Mouse (Mus musculus) heart, postnatal 4 days (tissue): Measurements from ENCODE around the gene Map3k5. TPM values are rescaled to one million over a fixed set of nuclear protein-coding genes. Genes with fewer than 3 reads are reported as not detected.

Experiments
- DNase-seq: peaks from one replicate; pipeline ENCODE4 v3.0.0; 2021
- total RNA-seq, 2 experiments: library from RNA; stranded (reverse); gene quantifications; 2 replicates each; pipeline ENCODE4 v1.2.3; 2021

The Map3k5 gene
- total RNA-seq, 2 experiments from 2014 or later = 27.7 to 28.3 TPM

DNA sequence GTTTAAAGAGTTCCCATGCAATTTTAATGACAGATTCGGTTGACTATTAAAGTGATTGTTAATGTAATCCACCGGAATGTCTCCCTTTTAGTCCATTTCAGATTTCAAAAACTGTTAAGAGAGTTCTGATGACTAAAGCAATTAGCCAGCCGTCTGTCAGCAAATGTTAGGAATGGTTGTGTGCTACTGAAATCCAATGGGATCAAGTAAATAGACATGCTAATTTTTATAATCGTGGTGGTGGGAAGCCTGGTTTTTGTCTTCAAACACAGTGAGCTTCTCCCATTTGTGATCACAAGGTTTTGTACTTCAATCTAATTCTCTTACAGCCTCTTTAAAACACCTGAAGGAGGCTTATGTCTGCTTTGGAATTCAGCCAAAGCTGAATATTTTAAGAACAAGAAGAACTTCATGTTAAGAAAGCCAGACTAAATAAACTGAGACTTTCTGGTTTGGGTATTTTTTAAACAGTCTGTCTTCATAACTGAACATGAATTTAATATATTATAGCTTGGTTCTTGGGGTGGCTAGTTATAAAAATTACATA is 1.6 kb downstream of the Map3k5 start:
- DNase-seq = no peak

DNA sequence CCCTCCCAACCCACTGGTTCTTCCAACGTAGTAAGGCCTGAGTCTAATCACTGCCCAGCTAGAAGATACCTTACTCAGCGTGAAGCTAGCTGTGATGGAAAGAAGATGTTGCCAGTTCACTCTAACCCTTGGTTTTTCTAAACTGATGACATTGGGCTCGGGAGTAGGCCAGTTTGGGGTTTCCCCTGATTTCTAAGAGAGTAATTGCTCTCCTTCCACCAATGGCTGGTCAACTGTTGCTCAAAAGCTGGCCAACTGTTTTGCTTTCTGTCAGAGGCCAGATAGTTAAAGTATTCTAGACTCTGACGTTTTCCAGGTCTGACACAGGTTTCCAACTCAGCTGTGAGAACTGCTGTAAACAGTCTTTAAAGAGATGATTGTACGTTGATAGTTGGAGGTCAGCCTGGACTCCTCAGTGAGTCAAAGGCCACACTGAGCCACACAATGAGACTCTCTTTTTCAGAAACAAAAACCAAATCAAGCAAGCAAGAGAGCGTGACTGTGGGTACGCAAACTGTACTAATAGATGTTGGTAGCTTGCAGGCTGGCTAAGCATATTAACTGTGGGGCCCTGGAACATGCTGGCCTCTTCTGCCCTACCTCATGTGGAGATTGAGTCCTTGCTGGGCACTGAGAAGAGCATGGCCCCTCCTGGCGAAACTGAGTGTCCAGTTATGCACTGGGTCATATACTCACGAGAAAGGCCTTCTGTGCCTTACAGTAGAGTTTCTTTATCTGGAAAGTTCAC is 2.9 kb downstream of the Map3k5 start:
- no peak for DNase-seq

DNA sequence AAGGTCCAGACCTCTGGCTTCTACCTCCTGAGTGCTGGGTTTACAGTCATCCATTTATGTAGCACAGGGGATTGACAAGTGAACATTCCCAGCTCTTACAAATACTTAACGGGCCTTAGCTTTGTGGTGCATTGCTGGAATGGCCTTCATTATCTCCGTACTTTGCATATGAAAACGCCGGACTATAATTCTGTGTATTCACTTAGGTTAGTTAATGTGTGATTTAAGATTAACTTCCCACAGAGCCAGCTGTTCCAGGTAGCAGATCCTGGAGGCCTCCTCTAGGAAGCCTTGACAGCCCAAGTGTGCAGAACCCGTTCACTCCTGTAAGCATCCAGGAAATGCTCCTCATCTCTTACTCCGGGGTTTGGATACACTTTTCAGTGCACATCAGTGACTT is 4.5 kb downstream of the Map3k5 start:
- no peak for DNase-seq

DNA sequence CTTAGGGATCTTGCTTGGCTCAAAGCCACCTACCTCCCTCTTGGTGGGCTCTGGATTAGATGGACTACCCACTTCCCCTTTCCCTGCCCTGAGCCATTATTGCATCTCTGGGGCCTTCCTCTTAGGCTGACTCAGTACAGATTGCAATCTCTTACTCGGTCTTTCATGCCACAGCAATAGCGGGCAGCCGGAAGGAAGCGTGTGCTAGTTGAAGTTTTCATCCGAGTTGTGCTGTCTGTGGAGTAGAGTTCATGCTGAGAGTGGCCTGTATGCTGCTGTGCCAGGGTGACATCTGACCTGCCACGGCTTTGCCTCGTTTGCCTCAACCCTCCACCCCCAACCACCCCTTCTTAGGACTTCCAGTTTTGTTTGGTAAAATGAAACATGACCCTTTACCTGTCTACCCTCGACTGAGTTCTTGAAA is 5.0 kb downstream of the Map3k5 start:
- DNase-seq = no peak

DNA sequence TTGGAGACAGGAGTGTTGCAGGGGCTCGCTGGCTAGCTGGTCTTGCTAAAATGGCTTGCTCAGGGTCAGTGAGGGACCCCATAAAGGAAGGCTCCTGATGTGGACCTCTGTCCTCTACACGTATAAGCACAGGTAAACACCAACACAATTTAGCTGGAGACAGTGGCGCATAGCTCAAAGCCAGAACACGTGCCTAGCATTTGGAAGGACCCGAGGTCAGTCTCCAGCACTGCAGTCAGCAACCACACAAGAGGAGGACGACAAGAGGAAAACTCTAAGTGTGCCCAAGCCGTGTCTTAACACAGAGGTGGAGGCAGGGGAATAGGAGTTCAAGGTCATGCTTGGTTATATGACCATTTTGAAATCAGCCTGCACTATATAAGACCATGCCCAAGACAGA is 5.9 kb downstream of the Map3k5 start:
- DNase-seq = no peak

DNA sequence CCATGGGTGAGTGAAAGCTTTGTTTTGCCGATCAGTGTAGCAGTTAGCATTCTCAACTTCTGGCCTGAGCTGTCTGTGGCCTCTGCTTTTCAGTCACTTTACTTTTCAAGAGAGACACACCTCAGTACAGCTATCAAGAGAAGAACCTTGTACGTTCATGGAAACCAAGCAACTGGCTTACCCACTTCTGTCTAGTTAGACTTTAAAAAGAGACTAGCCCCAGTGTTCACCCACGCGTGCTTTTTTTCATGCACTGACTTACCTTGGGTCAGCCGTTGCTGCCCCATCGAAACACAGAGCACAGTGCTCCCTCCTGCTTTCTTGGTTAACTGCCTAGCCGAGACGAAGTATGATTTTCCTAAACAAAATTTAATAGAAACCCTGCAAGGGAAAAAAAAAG is 6.4 kb downstream of the Map3k5 start:
- DNase-seq = no peak

DNA sequence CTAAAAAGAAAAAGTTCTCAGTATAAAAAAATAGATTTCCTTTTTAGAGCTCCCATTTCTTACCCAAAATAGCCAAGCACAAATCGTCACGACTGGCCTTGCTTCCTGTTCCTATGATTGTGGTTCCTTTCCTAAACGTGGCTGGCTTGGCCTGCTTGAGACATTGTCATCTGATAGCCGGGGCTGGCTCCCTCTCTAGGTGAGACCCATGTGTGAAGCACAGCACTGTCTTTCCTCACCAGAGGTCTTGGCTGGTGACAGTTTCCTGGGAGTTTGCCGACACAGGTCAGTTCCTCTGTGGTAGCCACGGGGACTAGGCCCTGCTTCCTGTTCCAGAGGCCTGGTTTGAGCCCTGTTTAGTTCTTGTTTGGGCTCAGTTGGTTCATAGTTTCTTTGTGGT is 6.8 kb downstream of the Map3k5 start:
- peak; percentile 67 for DNase-seq

DNA sequence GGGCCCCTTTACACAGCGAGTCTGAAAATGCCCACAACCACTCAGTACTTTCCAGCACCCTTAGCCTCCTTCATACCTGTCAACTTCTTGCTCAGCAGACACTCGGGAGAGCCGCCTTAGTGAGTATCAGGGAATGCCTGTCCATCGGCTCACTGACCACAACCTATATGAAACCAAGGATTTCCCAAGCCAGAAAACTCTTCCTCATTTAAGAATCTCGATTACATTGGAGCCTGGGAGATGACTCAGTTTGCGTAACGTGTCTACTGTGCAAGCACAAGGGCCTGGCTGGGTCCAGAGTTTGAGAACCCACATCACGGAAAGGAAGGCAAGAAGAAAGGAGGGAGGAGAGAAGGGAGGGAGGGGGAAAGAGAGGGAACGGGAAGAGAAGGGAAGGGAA is 7.6 kb downstream of the Map3k5 start:
- no peak for DNase-seq

DNA sequence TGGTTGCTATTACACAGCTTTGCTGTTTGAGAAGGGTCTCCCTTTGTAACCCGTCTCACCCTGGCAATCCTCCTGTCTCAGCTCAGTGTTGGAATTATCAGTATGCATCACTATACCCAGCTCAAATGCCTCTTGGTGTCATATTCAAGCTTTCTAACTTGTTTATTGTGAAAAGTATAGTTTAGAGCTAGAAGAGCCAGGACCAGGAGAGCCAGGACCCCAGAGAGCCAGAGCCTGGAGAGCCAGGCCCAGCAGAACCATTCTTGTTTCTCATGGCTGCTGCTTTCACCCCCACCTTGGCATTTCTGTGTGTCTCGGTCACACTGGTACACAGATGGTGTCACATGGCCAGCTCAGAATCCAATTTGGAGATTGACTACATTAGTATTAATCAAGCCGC is 8.3 kb downstream of the Map3k5 start:
- no peak for DNase-seq

DNA sequence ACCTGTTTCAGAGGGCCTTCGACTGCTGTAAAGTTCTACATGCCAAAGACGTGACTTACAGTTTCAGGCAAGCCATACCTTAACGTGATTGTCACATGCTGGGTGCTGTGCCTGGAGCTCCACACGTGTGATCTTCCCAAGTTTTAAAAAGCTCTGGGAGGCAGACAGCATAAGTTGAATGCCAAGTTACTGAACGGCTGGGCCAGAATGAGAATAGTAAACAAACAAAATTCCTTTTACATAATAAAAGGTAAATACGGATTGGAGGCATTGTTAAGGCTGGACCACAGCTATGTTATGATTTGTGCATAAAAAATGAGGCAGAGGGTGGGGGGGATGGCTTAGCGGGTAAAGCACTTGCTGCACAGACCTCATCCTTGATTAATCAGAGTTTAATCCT is 11.4 kb downstream of the Map3k5 start:
- no peak for DNase-seq

DNA sequence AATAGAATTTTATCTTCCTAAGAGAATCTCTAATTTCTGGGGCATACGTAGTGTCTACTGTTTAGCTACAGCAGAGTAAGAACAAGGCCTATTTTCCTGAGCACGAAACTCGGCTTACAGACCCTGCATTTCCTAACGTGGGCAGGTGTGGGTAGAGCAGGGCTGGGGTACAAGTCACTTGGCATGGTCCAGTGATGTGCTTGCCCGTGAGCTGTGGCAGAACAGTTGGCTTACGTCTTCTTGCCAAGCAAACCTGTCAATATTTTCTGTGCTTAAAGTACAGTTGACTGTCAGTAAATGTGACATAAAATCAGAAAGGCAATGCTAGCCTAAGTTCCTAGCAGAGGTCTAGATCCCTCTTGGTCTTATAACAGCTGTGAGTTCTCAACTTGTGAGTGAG is 12.4 kb downstream of the Map3k5 start:
- no peak for DNase-seq

DNA sequence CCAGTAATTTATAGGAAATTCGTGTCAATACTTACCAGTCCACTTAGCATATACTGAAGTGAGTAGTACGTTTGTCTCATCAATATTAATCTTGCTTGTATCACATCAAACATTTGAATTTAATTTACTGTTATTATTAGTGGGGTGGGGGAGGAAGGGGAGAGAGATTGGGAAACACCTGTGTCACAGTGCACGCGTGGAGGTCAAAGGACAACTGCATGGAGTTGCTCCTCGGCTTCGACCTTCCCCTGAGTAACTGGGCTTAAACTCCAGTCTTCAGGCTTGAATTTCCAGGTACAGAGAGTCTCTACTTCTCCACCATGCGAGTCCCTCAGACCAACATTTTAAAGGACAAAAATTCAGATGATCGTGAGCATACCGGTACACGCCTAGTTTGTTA is 13.2 kb downstream of the Map3k5 start:
- no peak for DNase-seq

DNA sequence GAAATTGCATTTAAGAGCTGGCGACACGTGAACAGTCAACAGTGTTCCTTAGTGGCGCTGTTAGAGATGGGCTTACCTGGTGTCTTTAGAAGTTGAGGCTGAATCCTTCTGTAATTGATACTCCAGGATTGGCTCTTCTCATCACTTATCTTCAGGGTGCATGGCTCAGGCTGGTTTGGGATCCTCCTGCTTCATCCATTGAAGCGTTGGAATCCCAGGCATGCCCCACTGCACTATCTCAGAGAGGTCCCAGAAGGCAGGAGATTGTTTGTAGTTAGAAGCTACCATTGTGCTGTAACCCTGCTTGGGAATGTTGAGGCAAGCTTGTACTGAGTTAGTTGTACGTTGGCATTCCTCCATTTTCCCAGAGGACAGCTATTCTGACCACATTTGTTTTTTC is 13.6 kb downstream of the Map3k5 start:
- no peak for DNase-seq

DNA sequence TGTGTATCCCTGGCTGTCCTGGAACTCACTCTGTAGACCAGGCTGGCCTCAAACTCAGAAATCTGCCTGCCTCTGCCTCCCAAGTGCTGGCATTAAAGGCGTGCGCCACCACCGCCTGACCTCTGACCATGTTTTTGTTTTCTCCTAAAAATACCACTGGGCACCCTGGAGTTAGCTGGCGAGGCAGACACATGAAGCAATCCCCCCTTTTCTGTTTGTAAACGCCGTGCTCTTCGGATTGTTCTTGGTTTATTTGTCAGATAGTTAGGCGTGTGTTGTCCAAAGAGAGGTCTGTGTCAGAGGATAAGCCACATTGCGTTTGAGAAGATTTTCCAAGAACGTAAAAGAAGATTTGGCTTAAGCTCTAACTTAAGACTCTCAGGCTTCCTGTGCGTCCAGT is 14.1 kb downstream of the Map3k5 start:
- DNase-seq = no peak

DNA sequence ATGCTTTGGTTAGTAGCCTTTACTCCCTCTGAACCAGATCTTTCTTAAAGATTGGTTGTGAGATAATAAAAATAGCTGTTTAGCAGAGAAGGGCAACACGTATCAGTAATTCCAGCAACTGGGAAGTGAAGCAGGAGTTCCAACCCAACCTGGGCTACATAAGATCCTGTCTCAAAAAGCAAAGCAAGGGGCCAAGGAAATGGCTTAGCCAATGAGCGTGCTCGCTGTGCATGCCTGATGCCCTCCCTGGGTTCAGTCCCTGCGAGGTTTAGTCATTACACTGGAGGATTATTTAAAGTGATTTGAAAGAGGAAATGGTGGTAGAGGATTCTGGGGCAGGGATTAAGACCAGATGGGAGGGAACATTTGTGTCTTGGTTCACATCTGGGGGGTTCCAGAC is 14.8 kb downstream of the Map3k5 start:
- DNase-seq = no peak

DNA sequence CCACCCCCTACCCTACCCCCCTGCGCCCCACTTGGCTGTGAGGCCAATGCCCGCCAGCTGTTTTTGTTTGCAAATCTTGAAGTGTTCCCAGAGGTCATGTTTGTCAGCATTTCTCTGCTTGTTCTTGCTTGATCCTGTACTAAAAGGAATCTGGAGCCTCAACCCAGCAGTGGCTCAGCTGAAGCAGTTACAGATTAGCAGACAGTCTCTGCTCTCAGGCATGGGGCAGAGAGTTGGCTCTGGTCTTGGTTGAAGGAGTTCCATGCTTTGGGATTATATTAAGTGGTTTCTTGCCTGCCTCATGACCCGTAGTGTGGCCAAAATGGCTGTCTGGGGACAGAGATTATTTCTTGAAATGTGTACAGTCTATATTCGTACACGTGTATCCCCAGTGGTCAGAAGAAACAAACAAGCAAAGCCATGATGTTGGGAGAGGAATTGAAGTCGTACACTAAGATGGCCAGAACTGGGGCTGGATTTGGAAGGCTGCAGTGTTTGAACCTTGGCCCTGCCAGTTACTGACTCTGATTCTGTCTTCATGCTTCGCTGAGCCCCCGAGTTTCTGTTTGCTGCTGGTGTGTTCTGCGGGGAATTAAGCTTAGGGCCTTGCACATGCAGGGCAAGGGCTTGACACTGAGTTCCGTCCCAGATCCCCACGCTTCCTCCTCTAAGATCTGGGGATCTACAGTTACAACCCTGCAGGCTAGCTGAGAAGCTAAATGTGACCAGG is 18.9 kb downstream of the Map3k5 start:
- no peak for DNase-seq

DNA sequence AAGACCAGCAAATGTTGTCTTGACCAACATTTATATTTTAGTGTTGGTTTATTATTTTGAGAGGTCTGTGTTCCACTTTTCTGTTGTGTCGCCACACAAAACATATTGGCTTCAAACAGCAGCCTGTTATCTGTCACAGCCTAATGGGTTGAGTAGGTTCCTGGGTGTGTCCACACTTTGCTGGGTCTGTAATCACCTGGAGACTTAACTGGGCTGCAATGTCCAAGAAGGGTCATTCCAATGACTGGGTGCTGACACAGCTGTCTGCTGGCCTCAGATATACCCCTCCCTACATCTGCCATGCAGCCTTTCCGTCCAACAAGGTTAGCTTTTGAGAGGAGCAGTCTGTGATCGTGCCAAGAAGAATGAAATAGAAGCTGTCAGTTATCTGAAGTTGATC is 20.3 kb downstream of the Map3k5 start:
- DNase-seq = no peak

DNA sequence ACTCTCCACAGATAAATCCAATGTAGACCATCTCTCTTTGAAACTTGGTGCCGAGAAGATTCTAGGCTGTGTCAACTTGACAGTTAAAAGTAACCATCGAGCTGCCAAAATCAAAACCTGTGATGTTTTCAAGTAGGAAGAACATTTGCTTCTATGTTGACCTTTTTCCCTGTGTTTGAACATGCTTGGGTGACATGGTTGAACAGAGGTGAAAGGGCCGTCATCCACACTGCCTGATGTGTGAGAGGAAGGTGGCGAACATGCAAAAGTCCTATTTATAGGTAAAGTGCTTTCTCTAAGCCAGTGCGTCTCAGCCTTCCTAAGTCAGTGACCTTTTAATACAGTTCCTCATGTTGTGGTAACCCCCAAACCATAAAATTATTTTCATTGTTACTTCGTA is 21.5 kb downstream of the Map3k5 start:
- no peak for DNase-seq

DNA sequence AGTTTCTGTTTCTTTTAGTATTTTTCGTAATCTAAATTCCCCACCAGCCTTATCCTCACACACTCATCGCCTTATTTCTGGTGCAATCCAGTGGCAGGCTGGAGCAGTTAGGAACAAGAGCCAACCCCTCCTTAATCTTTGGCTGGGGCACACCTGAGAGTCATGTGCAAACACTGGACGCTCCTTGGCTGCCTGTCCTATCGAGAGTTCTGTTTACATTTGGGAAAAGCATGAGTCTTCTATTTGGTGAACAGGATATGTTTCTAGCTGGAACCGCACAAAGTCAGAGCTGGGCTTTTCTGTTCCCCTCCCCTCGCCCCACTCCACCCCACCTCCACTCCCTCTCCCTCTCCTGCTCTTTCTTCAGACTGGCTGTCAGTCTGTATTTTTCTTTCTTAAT is 22.5 kb downstream of the Map3k5 start:
- DNase-seq = no peak

DNA sequence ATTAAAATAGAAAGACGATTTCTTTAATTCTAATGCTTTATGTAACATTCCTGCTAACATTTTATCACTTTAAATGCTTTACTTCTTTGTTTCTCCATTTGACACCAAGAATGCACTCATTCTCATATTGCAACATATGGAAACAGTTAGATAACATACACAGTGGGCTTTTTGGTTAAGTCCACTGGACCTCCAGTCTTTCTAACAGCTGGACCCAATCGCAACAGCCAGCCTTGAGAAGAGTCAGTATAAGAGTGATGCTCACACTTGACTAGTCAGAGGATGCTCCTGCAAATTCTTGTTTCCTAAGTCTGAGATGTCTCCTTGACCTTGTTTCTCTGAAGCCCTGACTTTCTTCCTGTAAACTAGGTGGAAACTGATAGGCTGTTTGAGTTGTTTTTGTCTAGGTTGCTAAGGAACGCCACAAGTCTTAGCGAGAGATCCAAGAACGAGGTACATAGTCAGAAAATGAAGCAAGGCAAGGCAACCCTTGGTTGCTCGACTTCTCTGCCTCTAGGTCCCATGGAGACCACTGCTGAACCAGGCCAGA is 26.6 kb downstream of the Map3k5 start:
- no peak for DNase-seq

DNA sequence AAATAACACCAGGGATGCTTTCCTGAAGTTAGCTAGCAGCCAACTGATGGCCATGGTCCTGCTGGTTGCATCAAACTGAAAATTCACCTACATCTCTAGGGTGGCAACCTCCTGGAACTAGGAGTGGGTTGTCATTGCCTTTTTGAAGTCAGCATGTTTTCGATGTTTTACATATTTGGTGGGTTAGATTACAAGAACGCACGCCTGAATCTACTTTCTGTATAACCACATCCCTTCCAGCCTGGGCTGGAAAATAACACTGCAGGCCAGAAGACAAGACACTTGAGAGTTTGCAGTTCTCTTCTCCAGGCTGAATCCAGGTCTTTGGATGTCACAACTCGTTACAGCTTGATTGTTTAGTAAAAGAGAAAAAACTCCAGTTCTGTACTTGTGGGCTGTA is 28.5 kb downstream of the Map3k5 start:
- DNase-seq = no peak

DNA sequence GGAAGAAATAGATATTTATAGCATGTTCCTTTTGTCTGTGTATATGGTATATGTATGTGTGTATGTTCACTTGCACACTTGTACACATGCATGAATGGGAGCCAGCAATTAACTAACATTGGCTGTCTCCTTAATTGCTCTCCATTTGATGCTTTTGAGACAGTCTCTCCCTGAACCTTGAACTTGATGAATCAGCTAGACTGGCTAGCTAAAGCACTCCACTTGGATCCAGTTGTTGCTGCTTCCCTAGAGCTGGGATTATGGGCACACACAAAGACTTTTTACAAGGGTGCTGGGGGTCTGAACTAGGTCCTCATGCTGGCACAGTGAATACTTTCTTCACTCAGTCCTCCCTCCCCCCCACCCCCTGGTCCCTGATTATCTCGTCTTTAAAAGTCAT is 28.9 kb downstream of the Map3k5 start:
- DNase-seq = no peak

DNA sequence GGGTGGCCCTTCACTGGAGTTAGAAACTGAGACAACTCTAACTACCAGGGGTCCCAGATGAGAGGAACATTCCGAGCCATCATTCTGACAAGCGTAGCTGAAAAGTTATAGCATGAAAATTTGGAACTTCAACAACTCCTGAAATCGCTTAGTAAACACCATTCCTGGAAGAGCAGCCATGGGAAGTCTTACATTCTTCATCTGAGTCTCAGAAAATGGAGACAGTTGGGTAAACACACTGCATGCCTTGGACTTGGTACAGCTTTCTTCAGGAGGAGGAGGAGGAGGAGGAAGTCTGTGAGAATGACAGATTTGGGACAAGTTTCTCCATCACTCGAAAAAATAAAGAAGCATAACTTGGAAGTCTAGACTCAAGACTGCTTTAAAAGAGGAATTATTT is 29.8 kb downstream of the Map3k5 start:
- no peak for DNase-seq

DNA sequence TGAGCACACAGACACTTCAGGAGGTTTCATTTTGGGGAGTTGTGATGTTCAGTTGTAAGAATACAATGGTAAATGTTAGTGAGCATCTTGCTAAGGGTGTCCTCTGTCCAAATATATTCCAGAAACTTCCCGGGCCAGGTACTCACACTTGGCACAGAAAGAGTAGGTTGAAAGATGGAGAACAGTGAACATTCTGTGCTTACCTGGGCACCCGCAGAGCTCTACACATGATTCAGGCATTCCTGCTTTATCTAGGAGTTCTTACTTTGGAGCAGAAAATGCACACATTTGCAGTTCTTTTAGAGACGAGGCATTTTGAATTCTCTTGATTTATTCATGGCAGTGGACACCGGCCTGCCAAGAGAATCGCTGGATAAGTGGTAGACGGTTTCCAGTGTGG is 32.3 kb downstream of the Map3k5 start:
- no peak for DNase-seq
